Mouse (Mus musculus): Measurements from ENCODE around the gene Kcnab3. TPM values are rescaled to one million over a fixed set of nuclear protein-coding genes. Genes with fewer than 3 reads are reported as not detected.

Kcnab3 gene
- polyA plus RNA-seq, 1 experiment from 2014 or later = 3.0 TPM

DNA sequence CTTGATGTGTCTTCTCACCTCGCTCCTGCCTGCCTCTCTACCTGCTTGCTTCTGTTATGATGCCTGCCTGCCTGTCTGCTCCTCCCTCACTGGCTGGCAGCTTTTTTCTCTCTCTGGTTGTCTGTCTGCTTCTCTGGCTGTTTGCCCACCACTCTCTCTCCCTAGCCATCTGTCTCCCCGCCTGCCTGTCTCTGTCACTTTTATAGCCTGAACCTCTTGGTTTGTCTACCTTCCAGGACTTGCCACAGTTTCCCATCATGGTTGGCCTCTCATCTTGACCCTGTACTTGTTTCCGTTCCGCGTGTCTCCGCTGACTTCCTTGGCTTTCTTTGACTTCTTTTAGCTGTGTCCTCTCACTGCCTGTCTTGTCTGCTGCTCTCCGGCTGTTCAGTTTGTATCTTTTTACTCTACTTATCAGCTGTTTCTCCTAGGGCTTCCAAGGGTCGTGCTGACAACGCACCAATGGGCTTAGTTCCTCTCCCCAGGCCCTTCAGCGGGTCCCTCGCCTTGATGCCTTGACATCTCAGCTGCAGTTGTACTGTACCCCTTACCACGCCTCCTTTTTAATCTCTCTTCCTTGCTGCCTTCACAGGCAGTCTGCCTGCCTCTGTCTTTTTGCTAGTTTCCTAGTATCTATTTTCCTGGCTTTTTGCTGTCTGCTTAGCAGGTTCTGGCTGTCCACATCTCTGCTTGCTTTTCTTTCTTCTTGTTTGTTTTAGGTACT lies 46.2 kb downstream of the Kcnab3 start:
- ATAC-seq (ENCODE audit: insufficient number of reproducible peaks, low FRiP score, low TSS enrichment, low read depth) = no peak
- Histone ChIP-seq H3K9ac (no peak overlapping the region), H3K4me3 (replicated peaks) (no peak overlapping the region; the same call in 1 of the 2 replicates), H3K4me1 (peaks cover 30% of the 10 kb centered on the region), H3K27ac (replicated peaks) (peak overlapping the region; percentile 63), H3K36me3 (peaks cover 19% of the 10 kb centered on the region; the same call in 1 of the 2 replicates), H3K9me3 (replicated peaks) (no peaks in the 10 kb centered on the region), H3K4me2 (replicated peaks) (no peak overlapping the region), H3K27me3 (no peaks in the 10 kb centered on the region)
- WGBS = 53% methylated on average over 12 of the region's 12 CpGs

GRCm38 (mm10) chr11:69372780-69373170 lies 46.7 kb downstream of the Kcnab3 start:
- 56% methylated on average over 3 of the region's 3 CpGs for WGBS
- Histone ChIP-seq H3K4me2 (replicated peaks) (no peak overlapping the region), H3K4me1 (peaks cover 28% of the 10 kb centered on the region)

DNA sequence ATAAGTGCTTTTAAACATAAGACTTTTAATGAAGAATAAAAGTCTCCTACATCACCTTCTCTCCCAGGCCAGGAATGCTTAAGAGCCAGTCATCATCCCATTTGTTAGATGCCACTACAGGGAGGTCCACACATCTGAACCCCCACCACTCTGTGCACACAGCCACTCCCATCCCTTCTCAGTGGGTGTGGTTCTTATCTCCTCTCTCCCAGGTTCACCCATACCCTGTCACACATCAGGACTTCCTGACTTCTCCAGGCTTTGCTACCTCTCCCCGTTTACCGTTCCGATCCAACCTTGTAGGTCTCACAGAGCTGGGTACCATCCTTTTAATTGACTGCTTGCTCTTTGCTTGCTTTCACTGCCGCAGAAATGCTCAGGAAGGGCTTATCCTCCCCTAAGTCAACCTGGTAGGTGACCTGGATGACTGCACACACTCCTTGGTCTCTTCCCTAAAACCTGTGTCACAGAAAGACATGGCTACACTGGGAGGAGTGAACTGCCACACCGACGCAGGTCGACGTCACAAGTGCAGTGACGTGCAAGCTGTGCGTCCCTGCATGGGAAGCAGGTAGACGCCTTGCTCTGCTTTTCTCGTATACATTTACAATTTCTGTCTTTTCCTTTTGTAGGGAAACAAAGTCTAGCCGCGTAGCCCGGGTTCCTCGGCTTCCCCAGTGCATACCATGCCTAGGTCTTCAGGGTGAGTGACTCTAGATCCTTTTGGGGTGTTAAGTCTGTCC lies 47.3 kb downstream of the Kcnab3 start:
- peaks cover 19% of the 10 kb centered on the region; the same call in 1 of the 2 replicates for H3K36me3 ChIP-seq
- no peak overlapping the region for H3K4me3 ChIP-seq (replicated peaks)
- H3K9ac ChIP-seq = no peak overlapping the region
- H3K4me2 ChIP-seq (replicated peaks) = no peak overlapping the region
- ATAC-seq (ENCODE audit: insufficient number of reproducible peaks, low FRiP score, low TSS enrichment, low read depth) = no peak
- no peaks in the 10 kb centered on the region for H3K27me3 ChIP-seq
- H3K27ac ChIP-seq (replicated peaks) = no peak overlapping the region
- peaks cover 22% of the 10 kb centered on the region for H3K4me1 ChIP-seq
- H3K9me3 ChIP-seq (replicated peaks) = no peaks in the 10 kb centered on the region
- 94% methylated on average over 16 of the region's 16 CpGs for WGBS

More at GRCm38 (mm10) chr11:69372780-69373170, 46.7 kb downstream of the Kcnab3 start:
- Histone ChIP-seq H3K27ac (replicated peaks) (peak overlapping the region; percentile 63; the same call in 1 of the 2 replicates), H3K9me3 (replicated peaks) (no peaks in the 10 kb centered on the region), H3K4me3 (replicated peaks) (no peak overlapping the region), H3K36me3 (peaks cover 19% of the 10 kb centered on the region; the same call in 1 of the 2 replicates), H3K9ac (no peak overlapping the region), H3K27me3 (no peaks in the 10 kb centered on the region)
- ATAC-seq (ENCODE audit: insufficient number of reproducible peaks, low FRiP score, low TSS enrichment, low read depth) = no peak

DNA sequence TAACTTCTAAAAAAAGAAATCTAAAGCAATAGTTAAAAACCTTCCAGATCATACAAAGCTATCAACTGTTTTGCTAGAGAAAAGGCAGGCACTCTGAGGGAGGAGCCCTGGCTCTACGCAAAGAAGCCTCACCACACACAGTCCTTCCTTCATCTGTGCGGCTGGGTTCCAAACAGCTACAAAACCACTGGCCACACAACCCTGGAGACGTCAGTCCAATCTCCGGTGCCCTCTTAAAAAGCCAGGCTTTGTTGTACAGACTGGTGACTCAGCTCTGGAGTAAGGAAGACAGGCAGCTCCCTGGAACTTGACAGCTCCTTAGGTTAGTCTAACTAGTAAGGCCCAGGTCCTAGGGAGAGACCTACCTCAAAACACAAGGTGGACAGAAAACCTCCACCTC lies 49.6 kb downstream of the Kcnab3 start:
- no peak for ATAC-seq (ENCODE audit: insufficient number of reproducible peaks, low FRiP score, low TSS enrichment, low read depth)
- Histone ChIP-seq H3K36me3 (peaks cover 19% of the 10 kb centered on the region; the same call in 1 of the 2 replicates), H3K9ac (no peak overlapping the region), H3K4me1 (peaks cover 20% of the 10 kb centered on the region), H3K27ac (replicated peaks) (no peak overlapping the region), H3K4me2 (replicated peaks) (no peak overlapping the region), H3K9me3 (replicated peaks) (no peaks in the 10 kb centered on the region), H3K4me3 (replicated peaks) (no peak overlapping the region), H3K27me3 (no peaks in the 10 kb centered on the region)
- WGBS = 71% methylated on average over 4 of the region's 4 CpGs

DNA sequence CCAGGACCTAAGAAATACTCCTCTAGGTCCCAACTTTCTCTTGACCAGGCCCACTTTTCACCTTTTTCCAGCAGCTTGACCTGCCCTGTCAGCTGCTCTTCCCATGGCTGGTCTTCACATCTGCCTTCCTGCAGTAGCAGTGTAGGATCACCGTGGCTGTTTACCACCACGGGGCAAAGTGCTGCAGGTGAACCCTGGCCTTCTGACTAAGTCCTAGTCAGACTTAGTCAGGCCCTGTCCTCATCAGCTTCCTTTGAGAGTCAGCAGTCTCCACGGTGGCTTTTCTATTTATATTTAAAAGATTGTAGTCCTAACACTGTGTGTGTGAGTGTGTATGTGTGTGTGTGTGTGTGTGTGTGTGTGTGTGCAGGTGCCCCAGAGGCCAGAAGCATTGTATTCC lies 51.7 kb downstream of the Kcnab3 start:
- no peak for ATAC-seq (ENCODE audit: insufficient number of reproducible peaks, low FRiP score, low TSS enrichment, low read depth)
- peaks cover 16% of the 10 kb centered on the region; the same call in 1 of the 2 replicates for H3K36me3 ChIP-seq
- WGBS = 66% methylated on average over 3 of the region's 3 CpGs
- H3K9me3 ChIP-seq (replicated peaks) = no peaks in the 10 kb centered on the region
- no peaks in the 10 kb centered on the region for H3K27me3 ChIP-seq
- H3K27ac ChIP-seq (replicated peaks) = no peak overlapping the region
- no peak overlapping the region for H3K9ac ChIP-seq
- H3K4me3 ChIP-seq (replicated peaks) = no peak overlapping the region
- no peak overlapping the region for H3K4me2 ChIP-seq (replicated peaks)
- 0 out of 2 replicates have a peak, but pooled peaks cover 3% of the 10 kb centered on the region for H3K4me1 ChIP-seq

- Histone ChIP-seq H3K27me3 (no peaks in the 10 kb centered on the region), H3K4me3 (replicated peaks) (no peak overlapping the region), H3K27ac (replicated peaks) (no peak overlapping the region), H3K4me1 (0 out of 2 replicates have a peak, but pooled peaks cover 5% of the 10 kb centered on the region), H3K36me3 (0 out of 2 replicates have a peak, but pooled peaks cover 5% of the 10 kb centered on the region), H3K4me2 (replicated peaks) (no peak overlapping the region), H3K9me3 (replicated peaks) (no peaks in the 10 kb centered on the region), H3K9ac (no peak overlapping the region)
- no peak for ATAC-seq (ENCODE audit: insufficient number of reproducible peaks, low FRiP score, low TSS enrichment, low read depth)
- WGBS = 83% methylated on average over 3 of the region's 3 CpGs
Observed at GRCm38 (mm10) chr11:69379600-69379999, 53.5 kb downstream of the Kcnab3 start.

DNA sequence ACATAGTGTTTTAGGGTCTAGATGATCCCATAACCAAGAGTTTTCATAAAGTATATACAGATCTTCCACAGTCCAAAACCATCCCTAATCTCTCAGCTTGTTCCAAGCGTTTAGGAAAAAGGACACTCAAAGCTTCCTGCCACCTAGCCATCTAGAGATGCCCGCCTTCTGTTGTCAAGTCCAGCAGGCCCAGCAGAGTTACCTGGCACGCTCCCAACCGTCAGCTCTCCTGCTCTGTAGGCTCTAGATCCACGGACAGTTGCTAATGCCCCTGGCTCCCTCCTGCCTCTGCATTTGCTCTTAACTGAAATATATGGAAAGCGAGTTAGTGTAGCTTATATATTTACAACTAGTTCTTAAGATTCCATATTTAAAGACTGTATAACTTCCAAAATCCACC lies 55.3 kb downstream of the Kcnab3 start:
- Histone ChIP-seq H3K4me1 (0 out of 2 replicates have a peak, but pooled peaks cover 5% of the 10 kb centered on the region), H3K4me3 (replicated peaks) (no peak overlapping the region), H3K9ac (no peak overlapping the region), H3K4me2 (replicated peaks) (no peak overlapping the region), H3K27ac (replicated peaks) (no peak overlapping the region), H3K36me3 (0 out of 2 replicates have a peak, but pooled peaks cover 2% of the 10 kb centered on the region), H3K9me3 (replicated peaks) (no peaks in the 10 kb centered on the region), H3K27me3 (no peaks in the 10 kb centered on the region)
- no peak for ATAC-seq (ENCODE audit: insufficient number of reproducible peaks, low FRiP score, low TSS enrichment, low read depth)
- WGBS = 77% methylated on average over 6 of the region's 6 CpGs

Other genes with a start within 250 kb of the Kcnab3 start
- gene Vamp2, start 237.8 kb upstream of the Kcnab3 start, polyA plus RNA-seq (2015; fragmentation: Nextera tagmentation; extraction: Ambion mirVana) = 111 and 149 TPM in 2 replicates
- 29.6 and 34.4 TPM in 2 replicates for gene Per1, start 231.0 kb upstream of the Kcnab3 start, polyA plus RNA-seq (2015; fragmentation: Nextera tagmentation; extraction: Ambion mirVana)
- 0.55 and 0.64 TPM in 2 replicates for gene Hes7, start 205.9 kb upstream of the Kcnab3 start, polyA plus RNA-seq (2015; fragmentation: Nextera tagmentation; extraction: Ambion mirVana)
- 0.35 and 0.51 TPM in 2 replicates for gene 9130213A22Rik, start 203.7 kb upstream of the Kcnab3 start, polyA plus RNA-seq (2015; fragmentation: Nextera tagmentation; extraction: Ambion mirVana)
- gene Aloxe3, start 200.4 kb upstream of the Kcnab3 start, polyA plus RNA-seq (2015; fragmentation: Nextera tagmentation; extraction: Ambion mirVana) = 7.6 and 8.9 TPM in 2 replicates
- 28.7 and 30.5 TPM in 2 replicates for gene Alox12b, start 169.3 kb upstream of the Kcnab3 start, polyA plus RNA-seq (2015; fragmentation: Nextera tagmentation; extraction: Ambion mirVana)
- gene Alox8, start 128.4 kb upstream of the Kcnab3 start, polyA plus RNA-seq (2015; fragmentation: Nextera tagmentation; extraction: Ambion mirVana) = 0.27 and 0.88 TPM in 2 replicates
- gene Gucy2e, start 89.2 kb upstream of the Kcnab3 start, polyA plus RNA-seq (2015; fragmentation: Nextera tagmentation; extraction: Ambion mirVana) = 0.41 and 0.53 TPM in 2 replicates
- 22.6 and 27.8 TPM in 2 replicates for gene Cntrob, start 2.5 kb upstream of the Kcnab3 start, polyA plus RNA-seq (2015; fragmentation: Nextera tagmentation; extraction: Ambion mirVana)
- gene Trappc1, start 2.3 kb upstream of the Kcnab3 start, polyA plus RNA-seq (2015; fragmentation: Nextera tagmentation; extraction: Ambion mirVana) = 150 and 156 TPM in 2 replicates
- 24.5 and 24.7 TPM in 2 replicates for gene Rnf227, start 14.2 kb downstream of the Kcnab3 start, polyA plus RNA-seq (2015; fragmentation: Nextera tagmentation; extraction: Ambion mirVana)
- gene Chd3, start 43.1 kb downstream of the Kcnab3 start, polyA plus RNA-seq (2015; fragmentation: Nextera tagmentation; extraction: Ambion mirVana) = 88.3 and 91.8 TPM in 2 replicates
- gene Naa38, start 69.2 kb downstream of the Kcnab3 start, polyA plus RNA-seq (2015; fragmentation: Nextera tagmentation; extraction: Ambion mirVana) = 150 and 158 TPM in 2 replicates
- 32.6 and 40.9 TPM in 2 replicates for gene Cyb5d1, start 69.4 kb downstream of the Kcnab3 start, polyA plus RNA-seq (2015; fragmentation: Nextera tagmentation; extraction: Ambion mirVana)
- 19.5 and 20.0 TPM in 2 replicates for gene Tmem88, start 72.0 kb downstream of the Kcnab3 start, polyA plus RNA-seq (2015; fragmentation: Nextera tagmentation; extraction: Ambion mirVana)
- gene Kdm6b, start 87.4 kb downstream of the Kcnab3 start, polyA plus RNA-seq (2015; fragmentation: Nextera tagmentation; extraction: Ambion mirVana) = 35.5 and 37.2 TPM in 2 replicates
- gene Dnah2, start 222.9 kb downstream of the Kcnab3 start, polyA plus RNA-seq (2015; fragmentation: Nextera tagmentation; extraction: Ambion mirVana) = 4.9 and 8.3 TPM in 2 replicates
- gene Efnb3, start 233.9 kb downstream of the Kcnab3 start, polyA plus RNA-seq (2015; fragmentation: Nextera tagmentation; extraction: Ambion mirVana) = 29.0 and 31.5 TPM in 2 replicates